Mouse (Mus musculus) heart, postnatal 36 days (tissue): Measurements from ENCODE around the gene Spin1. TPM values are rescaled to one million over a fixed set of nuclear protein-coding genes. Genes with fewer than 3 reads are reported as not detected.

Experiments
- DNase-seq, 2 experiments: peaks; one replicate each; pipeline ENCODE4 v3.0.0; 2021 to 2022
- intact Hi-C: fragments of 180-260 bp; cut with DNase I; formaldehyde crosslinking; loops from one replicate; pipeline ENCODE4 v1.15.1; 2025
- total RNA-seq, 2 experiments: library from RNA; stranded (reverse); gene quantifications; 2 replicates each; pipeline ENCODE4 v1.2.3; 2021

The Spin1 gene
- total RNA-seq, 2 experiments from 2014 or later, result 32.6 TPM

DNA sequence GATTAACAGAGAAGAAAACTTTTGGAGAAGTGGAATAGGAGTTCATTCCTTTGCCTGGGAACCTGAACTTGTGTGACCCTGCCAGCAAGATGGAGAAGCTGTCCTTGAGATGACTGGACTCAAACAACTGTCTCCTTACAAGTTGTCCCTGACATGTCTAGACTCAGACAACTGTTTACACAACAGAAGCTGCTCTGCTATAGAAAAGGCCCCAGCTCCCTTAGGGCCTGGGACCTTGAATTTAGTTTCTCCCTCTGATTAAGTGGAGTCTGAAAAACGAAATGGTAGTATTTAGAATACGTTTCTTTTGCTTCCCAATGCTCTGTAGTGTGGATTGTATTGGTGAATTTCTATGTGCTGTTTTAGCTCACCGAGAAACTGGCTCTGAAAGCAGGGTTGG is 84.2 kb downstream of the Spin1 start:
- no peak for DNase-seq
- intact Hi-C loops, result no loop called here

DNA sequence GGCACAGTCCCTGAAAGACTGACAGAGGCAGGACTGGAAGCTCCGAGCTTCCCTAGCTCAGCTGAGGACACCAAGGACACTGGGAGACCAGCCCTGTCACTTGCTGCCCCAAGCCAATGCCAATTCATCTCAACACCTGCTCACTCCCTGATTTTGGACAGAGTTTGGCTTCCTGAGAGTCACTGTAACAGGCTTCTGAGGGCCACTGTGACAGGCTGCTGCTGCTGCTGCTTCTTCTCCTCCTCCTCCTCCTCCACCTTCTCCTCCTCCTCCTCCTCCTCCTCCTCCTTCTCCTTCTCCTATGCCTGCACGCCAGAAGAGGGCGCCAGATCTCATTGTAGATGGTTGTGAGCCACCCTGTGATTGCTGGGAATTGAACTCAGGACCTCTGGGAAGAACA is 89.7 kb downstream of the Spin1 start:
- intact Hi-C loops, result loop anchor here (2.0 to 5.0 kb wide), 2 partner anchors 228 to 427 kb away; no protein-coding TSS in a partner anchor
- no peak for DNase-seq

DNA sequence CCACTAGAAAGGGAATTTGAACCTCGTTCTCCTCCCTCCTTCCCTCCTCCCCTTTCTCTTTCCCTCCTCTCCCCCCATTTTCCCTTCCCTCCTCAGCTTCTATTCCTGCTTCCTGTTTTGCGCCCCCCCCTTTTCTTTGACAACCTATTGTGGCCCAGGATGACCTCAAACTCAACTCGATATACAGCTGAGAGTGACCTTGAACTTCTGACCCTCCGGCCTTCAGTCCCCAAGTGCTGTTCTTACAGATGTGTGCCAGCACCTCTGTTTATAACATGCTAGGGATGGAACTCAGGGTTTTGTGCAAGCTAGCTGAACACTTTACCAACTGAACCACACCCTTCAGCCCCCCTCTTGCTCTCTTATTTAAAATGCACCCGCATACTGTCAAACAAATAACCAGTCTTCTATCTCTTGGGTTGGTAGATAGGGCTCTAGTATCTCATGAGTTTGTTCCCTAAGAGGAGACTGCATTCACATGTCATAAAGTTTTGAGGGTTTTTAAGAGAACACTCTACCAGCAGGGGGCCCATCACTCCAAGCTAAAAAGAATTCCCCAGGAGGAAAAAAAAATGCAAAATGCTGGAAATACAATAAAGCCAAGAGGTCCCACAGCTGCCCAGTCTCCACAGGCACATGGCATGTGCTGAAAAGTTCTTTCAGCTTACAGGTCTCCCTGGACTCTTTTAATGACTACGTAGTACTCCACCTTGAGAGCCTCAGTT is 90.9 kb downstream of the Spin1 start:
- intact Hi-C loops, result loop anchor here (1.0 to 5.0 kb wide), 3 partner anchors 227 to 426 kb away; no protein-coding TSS in a partner anchor
- peak; percentile 32 to 42 for DNase-seq

DNA sequence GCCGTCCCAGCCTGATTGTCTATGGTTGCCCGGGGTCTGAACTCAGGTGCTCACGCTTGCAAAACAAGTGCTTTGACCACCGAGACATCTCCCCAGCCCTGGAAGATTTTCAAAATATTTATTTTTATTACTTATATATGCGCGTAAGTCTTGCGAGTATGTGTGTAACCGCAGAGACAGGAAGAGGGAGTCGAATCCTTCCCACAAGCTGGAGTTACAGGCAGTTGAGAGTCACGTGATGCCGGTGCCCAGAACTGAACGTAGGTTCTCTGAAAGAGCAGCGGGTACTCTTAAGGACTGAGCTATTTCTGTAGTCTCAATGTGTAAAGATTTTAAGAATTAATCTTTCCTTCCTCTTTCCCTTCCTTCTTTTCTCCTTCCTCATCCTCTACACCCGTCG is 93.2 kb downstream of the Spin1 start:
- DNase-seq, result no peak
- intact Hi-C loops, result loop anchor here (5.0 kb wide), 1 partner anchor 423 kb away; no protein-coding TSS in a partner anchor

DNA sequence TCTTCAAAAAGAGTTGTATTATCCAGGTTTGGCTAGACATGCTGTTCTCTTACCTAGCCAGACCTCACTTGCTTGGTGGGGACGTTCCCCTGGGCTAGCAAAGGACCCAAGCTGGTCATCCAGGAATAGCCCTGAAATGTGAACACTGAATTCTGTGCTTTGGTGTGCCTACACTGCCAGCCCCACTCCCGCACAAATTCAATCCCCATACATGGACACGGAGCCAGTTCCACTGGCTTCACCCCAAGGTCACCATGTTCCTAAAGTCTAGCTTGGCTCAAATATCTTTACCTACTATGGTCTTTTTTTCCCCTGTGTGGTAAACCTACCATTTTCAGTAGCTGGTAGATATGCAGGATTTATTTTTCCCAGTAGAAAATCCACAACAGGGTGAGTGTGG is 97.0 kb downstream of the Spin1 start:
- intact Hi-C loops, result no loop called here
- DNase-seq, result no peak

DNA sequence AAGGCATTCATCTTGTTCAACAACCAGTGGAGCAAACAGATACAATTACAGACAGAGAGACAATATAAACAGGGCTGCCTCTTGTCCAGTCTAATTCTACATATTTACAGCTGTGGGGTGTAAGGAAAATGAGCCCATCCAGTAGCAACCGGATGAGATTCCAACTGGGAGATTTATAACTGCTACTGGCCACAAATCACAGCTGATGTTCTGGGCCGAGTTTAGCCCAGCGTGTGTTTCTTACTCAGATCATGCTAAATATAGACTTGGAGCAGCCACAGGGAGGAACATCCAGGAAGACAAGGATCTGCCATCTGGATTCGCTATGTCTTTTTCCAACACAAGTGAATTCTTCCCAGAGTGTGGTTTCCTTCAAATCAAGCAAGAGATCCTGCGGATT is 97.5 kb downstream of the Spin1 start:
- intact Hi-C loops, result no loop called here

More for the DNA sequence above, 97.5 kb downstream of the Spin1 start:
- peak in 1 of 2 experiments; percentile 15 for DNase-seq

Other genes with a start within 250 kb of the Spin1 start
- under 1 TPM; 0.64 to 0.84 TPM for gene Nxnl2, start 70.1 kb downstream of the Spin1 start, total RNA-seq